Mouse (Mus musculus) lung, adult 18-20 months (tissue): Measurements from ENCODE around the gene Reck.

Experiments
- DNase-seq, 2 experiments: peaks; one replicate each; pipeline ENCODE4 v3.0.0; 2022; ENCODE audit warnings: mixed read lengths in 2 of 2

Reck gene

DNA sequence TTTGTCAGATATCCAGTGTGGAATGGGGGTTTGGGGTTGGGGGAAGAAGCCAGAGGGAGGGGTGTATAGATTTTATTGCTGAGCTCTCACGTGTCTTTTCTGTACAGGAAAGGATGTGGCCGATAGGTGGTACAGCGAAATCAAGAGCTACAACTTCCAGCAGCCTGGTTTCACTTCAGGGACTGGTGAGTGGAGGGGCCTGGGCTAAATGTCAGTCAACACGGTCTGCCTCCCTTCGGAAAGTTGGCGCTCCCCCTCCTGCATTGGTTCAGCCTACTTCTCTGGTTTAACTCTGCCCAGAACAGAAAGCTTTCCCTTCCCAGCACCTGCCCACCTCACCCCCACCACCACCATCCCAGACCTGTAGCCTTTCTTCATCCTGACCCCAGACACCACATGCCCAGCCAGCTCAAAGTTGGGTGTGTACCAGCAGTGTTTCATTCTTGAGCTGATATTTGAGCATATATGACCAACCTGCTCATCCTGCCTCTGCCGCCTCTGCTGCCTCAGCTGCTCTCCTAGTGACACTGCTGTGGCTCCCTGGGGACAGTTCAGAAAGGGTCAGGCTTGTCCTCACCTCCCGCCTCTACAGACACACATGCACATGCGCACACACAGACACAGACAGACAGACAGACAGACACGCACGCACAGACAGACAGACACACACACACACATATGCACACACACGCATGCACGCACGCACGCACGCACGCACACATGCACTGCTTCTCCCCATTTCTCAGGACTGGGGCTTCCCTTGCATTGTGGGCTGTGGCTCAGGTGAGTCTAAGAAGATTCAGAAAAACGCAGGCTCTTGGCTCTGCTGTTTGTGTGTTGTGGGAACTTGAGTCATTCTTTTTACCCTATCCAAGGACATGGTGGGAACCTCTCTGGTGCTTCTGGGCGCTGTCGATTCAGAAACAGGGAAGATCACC is 95.3 kb downstream of the Reck start:
- no peak for DNase-seq

GRCm38 (mm10) chr4:43971541-43972136 is 96.3 kb downstream of the Reck start:
- no peak for DNase-seq

GRCm38 (mm10) chr4:43972137-43972591 is 96.8 kb downstream of the Reck start:
- DNase-seq, result peak; percentile 35 to 55

DNA sequence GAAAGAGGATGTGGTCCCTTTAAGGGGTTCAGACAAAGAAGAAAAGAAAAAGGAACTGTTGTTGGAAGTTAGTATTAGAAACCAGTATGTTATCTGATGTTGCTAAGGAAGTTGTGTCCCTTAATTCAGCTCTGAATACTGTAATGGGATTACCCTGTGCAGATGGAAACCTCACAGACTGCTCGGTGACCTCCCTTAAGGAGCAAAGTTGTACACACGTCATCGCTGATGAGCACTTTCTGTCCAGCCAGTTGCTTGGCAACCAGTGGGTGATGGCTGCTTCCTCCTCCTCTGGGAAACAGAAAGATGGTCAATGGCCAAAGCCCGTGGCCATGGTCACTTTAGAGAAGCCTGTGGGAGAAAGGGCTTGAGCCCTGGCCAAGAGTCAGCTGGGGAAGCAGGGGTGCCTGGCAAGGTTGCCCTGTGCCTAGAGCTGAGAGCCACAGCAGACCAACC is 98.2 kb downstream of the Reck start:
- peak; percentile 78 for DNase-seq

- no peak for DNase-seq
Measured at GRCm38 (mm10) chr4:43974914-43975616, 99.7 kb downstream of the Reck start.

DNA sequence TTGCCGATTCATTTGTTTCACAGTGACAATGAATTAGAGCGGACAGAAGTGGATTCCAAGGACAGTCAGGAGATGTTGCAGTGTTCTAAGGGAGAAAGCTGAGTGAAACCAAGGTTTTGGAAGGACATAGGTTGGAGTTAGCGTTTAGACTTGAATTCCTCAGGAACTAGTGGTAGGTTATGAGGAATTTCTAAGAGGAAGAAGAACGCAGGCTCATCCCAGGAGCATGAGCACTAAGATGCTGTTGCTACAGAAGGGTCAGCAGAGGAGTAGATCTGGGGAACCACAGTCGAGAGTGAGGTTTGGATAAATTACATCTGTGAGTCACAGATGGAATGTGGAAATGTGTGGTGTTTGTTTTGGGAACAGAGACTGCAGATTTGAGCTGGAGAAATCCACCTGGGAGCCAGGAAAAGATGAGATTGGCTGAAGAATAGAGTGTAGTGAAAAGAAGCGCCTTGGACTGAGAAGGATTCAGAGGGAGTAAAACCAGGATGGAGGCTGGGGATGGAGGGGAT is 101.0 kb downstream of the Reck start:
- no peak for DNase-seq

GRCm38 (mm10) chr4:43978521-43979443 is 103.5 kb downstream of the Reck start:
- DNase-seq, result no peak

DNA sequence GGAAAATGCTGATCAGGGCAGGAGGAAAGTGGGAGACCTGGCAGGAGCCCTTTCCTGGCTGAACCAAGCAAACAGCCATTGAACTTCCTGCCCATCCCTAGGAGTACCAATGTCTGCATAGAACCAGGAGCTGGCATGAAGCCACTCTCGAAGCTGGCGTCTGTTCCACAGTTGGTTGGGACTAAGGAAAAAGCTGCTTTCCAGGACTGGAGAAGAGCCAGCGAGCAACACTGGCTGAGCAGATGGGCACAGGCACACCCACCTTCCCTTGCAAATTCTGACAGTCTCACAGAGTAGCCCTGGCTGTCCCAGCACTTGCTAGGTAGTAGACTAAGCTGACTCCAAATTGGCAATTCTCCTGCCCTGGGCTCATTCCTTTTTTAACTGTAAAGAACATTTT is 104.4 kb downstream of the Reck start:
- peak; percentile 56 to 69 for DNase-seq

- DNase-seq, result no peak
Measured at GRCm38 (mm10) chr4:43980236-43980635, 104.9 kb downstream of the Reck start.

DNA sequence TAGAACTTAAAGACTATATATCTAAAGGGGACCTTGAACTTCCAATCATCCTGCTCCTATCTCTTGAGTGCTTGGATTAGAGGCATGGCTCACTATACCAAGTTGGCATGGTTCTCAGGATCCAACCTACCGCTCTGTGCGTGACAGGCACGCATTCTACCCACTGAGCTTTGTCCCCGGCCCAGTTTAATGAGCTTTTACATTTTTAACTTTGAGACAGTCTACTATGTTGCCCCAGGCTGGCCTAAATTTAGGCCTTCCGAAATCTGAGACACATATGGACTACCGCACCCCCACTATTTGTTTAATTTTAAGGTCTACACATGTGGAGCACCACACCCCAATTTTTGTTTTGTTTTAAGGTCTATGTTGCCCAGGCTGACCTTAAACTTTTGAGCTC is 105.5 kb downstream of the Reck start:
- DNase-seq, result no peak

GRCm38 (mm10) chr4:43981251-43981650 is 105.9 kb downstream of the Reck start:
- DNase-seq, result no peak

GRCm38 (mm10) chr4:43982053-43982732 is 106.9 kb downstream of the Reck start:
- peak; percentile 91 to 93 for DNase-seq

DNA sequence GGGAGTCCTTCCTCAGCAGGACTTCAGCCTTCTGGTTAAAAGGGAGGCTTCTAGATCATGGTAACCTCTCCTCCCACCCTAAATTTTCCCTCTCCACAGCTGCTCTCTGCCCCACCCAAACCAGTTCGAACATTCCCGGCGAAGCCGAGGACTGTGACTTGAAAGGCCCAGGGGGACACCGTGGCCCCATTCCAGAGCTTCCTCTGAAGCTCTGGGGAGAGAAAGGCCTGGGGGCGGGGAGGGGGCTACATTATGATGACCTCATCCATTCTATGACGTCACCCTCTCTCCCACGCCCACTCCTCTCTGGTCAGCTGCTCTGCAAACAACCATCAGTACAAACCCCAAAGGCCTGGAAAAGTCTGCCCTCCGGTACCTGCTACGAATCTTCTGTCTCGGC is 107.9 kb downstream of the Reck start, which contains the start of gene Ccin:
Gene Ccin (plus strand): TSS at position 303 of the 400 bp plus-strand sequence.
- no peak for DNase-seq

DNA sequence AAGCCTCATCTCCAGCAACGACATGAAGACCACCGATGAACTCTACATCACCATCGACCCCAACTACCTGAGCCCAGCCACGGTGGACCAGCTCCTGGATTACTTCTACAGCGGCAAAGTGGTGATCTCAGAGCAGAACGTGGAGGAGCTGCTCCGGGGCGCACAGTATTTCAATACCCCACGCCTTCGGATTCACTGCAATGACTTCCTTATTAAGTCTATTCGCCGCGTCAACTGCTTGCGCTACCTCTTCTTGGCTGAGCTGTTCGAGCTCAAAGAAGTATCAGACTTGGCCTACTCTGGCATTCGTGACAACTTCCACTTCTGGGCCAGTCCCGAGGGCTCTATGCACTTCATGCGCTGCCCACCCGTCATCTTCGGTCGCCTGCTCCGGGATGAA is 108.4 kb downstream of the Reck start:
- DNase-seq, result no peak

GRCm38 (mm10) chr4:43984326-43984725 is 109.0 kb downstream of the Reck start:
- no peak for DNase-seq

DNA sequence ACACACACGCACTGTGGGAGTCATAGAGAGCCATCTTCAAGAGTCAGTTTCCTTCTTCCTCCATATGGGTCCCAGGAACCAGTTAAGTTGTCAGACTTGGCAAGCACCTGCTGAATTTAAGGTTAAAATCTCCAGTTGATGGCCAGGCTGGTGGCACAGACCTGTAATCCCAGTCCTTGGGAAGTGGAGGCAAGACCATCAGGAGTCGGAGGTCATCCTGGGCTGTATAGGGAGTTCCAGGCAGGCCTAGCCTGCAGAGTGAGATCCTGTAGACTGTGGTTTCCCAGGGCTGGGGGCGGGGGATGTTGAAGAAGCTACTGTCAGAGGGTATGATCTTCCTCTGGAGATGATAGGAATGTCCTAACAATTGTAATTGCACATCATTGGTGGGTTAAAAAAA is 113.6 kb downstream of the Reck start:
- DNase-seq, result no peak

DNA sequence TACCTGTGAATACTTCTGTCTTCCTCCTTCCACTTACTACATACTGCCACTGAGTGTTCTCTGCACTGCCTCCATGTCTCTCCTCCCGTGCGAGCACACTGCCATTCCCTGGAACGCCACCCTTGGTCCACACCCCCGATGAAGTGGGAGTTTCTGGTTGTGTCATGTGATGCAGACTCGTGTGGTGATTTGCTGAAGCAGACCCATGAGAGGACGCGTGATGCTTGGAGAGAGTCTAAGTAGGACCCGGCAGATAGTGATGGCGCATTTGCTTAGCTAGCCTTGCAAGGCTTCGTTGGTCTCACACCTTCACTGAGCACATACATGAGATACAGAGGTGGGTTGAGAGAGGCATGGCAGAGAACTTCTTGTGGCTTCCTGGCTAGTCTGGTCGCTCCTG is 117.7 kb downstream of the Reck start:
- DNase-seq, result no peak

GRCm38 (mm10) chr4:43994342-43994741 is 119.0 kb downstream of the Reck start:
- no peak for DNase-seq
